Mouse (Mus musculus) liver, embryonic 11.5 days (tissue): Measurements from ENCODE around the gene Olfr191. TPM values are rescaled to one million over a fixed set of nuclear protein-coding genes. Genes with fewer than 3 reads are reported as not detected.
"Not testable (repeated sequence)": the region's sequence is repeated elsewhere in the genome, so short reads cannot be mapped to it uniquely, and the experiment has no call there.

ENCODE experiments used
- ATAC-seq: fragments of 200-750 bp; cut with Nextera tagmentation; replicated peaks from 2 replicates; pipeline ENCODE4 v1.8.0; 2017; ENCODE audit warnings: moderate number of reproducible peaks, mild to moderate bottlenecking, moderate TSS enrichment, moderate library complexity; ENCODE audit not compliant: low FRiP score
- DNase-seq: peaks from one replicate; pipeline ENCODE4 v3.0.0-alpha.2; 2017; ENCODE audit warnings: low spot score
- H3K27ac ChIP-seq: fragments of 300-500 bp; sonication (generic); 2 replicates; pipeline ENCODE4 v1.5.1; 2014; ENCODE audit warnings: mild to moderate bottlenecking, low read depth, low read length, control low read depth
- H3K27me3 ChIP-seq: fragments of 300-500 bp; sonication (generic); replicated peaks from 2 replicates; pipeline ENCODE4 v1.6.1; 2014; ENCODE audit warnings: low read length, mixed read lengths; ENCODE audit not compliant: control insufficient read depth, insufficient read depth
- H3K36me3 ChIP-seq: fragments of 300-500 bp; sonication (generic); 2 replicates; pipeline ENCODE4 v1.6.1; 2014; ENCODE audit warnings: mild to moderate bottlenecking, low read length, moderate library complexity, mixed read lengths; ENCODE audit not compliant: control insufficient read depth, insufficient read depth
- H3K4me1 ChIP-seq: fragments of 300-500 bp; sonication (generic); replicated peaks from 2 replicates; pipeline ENCODE4 v1.6.1; 2014; ENCODE audit warnings: low read length, mixed read lengths; ENCODE audit not compliant: control insufficient read depth, insufficient read depth
- H3K4me2 ChIP-seq: fragments of 300-500 bp; sonication (generic); 2 replicates; pipeline ENCODE4 v1.6.1; 2014; ENCODE audit warnings: mild to moderate bottlenecking, control low read depth, moderate library complexity
- H3K4me3 ChIP-seq: fragments of 300-500 bp; sonication (generic); 2 replicates; pipeline ENCODE4 v1.5.1; 2014; ENCODE audit warnings: low read depth, low read length, control low read depth
- H3K9ac ChIP-seq: fragments of 300-500 bp; sonication (generic); 2 replicates; pipeline ENCODE4 v1.6.1; 2014; ENCODE audit warnings: low read depth, low read length, control low read depth
- H3K9me3 ChIP-seq: fragments of 300-500 bp; sonication (generic); 2 replicates; pipeline ENCODE4 v1.6.1; 2016; ENCODE audit warnings: low read length, inconsistent platforms, mixed read lengths; ENCODE audit not compliant: control insufficient read depth
- whole genome bisulfite sequencing: fragments of 180-500 bp; shearing (Covaris S2); extraction: QIAGEN DNeasy Blood & Tissue Kit; methylation state at CpG from one replicate; pipeline ENCODE4 v1.1.7; 2014; 5-methylcytosine and 5-hydroxymethylcytosine counted together
- polyA plus RNA-seq: library from polyadenylated mRNA; unstranded; fragments of >200 nt; fragmentation: Nextera tagmentation; extraction: Ambion mirVana; gene quantifications from 2 replicates; pipeline ENCODE4 v1.2.1, GENCODE M21; 2014

Olfr191 gene
- polyA plus RNA-seq, 1 experiment from 2014 or later, result not detected

DNA sequence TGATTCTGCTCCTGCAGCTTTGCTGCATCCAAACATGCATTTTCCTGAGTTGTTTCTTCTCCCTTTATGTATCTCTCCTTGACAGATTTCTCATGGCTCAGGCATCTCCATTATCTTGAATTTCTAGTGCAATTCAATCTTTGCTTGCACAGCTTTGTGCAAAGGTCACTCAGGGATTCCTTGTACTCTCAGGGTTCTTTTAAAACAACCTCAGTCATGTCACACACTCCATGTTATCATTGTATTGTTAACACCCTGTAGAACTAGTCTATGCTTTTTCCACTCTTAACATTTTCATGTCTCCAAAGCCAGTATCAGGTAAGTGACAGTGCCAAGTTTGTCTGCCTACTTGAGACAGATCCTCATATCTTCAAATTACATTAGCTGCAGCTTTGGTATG is 17.9 kb downstream of the Olfr191 start:
- no peaks in the 10 kb centered on the region for H3K36me3 ChIP-seq
- no peak overlapping the region for H3K4me2 ChIP-seq
- H3K4me3 ChIP-seq, result no peak overlapping the region
- H3K4me1 ChIP-seq, result no peaks in the 10 kb centered on the region
- no peak for ATAC-seq
- H3K9me3 ChIP-seq, result no peaks in the 10 kb centered on the region
- H3K27ac ChIP-seq, result no peak overlapping the region
- no peaks in the 10 kb centered on the region for H3K27me3 ChIP-seq
- H3K9ac ChIP-seq, result no peak overlapping the region
- no peak for DNase-seq

DNA sequence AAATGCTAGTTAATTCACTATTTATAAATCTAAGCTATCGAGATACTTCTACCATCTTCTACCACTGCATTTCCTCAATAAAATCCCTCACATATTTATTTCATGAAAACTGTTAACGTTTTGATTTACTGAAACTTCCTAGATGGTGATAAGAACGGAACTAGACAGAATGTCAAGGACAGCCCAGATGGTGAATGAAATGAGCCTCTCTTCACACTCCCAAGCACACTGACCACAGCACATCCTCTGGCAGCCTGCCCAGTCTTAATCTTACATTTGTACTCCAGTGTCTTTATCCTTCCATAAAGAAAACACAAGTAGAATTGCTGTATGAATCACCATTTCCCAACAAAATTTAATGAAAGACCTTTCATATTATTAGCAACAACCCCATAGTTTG is 27.2 kb downstream of the Olfr191 start:
- H3K36me3 ChIP-seq, H3K27me3 ChIP-seq, H3K9ac ChIP-seq, H3K9me3 ChIP-seq, H3K4me1 ChIP-seq, H3K27ac ChIP-seq, H3K4me3 ChIP-seq, DNase-seq, ATAC-seq, H3K4me2 ChIP-seq: not testable (repeated sequence)
- WGBS, result 53% methylated on average over 3 of the region's 3 CpGs

- not testable (repeated sequence) for H3K4me2 ChIP-seq, H3K9ac ChIP-seq, H3K4me1 ChIP-seq, H3K9me3 ChIP-seq, ATAC-seq, H3K4me3 ChIP-seq, DNase-seq, H3K27me3 ChIP-seq, H3K36me3 ChIP-seq, H3K27ac ChIP-seq
- WGBS, result 87% methylated on average over 2 of the region's 2 CpGs
These were observed 40.3 kb downstream of the Olfr191 start for GRCm38 (mm10) chr16:59049286-59049685.

GRCm38 (mm10) chr16:59048860-59049259 is 40.8 kb downstream of the Olfr191 start:
- H3K4me3 ChIP-seq, result no peak overlapping the region
- no peak overlapping the region for H3K4me2 ChIP-seq
- WGBS, result 56% methylated on average over 1 of the region's 1 CpGs
- H3K4me1 ChIP-seq, result no peaks in the 10 kb centered on the region
- no peaks in the 10 kb centered on the region for H3K36me3 ChIP-seq
- H3K27ac ChIP-seq, result no peak overlapping the region
- H3K9ac ChIP-seq, result no peak overlapping the region
- no peaks in the 10 kb centered on the region for H3K9me3 ChIP-seq
- no peak for ATAC-seq
- H3K27me3 ChIP-seq, result no peaks in the 10 kb centered on the region
- no peak for DNase-seq

DNA sequence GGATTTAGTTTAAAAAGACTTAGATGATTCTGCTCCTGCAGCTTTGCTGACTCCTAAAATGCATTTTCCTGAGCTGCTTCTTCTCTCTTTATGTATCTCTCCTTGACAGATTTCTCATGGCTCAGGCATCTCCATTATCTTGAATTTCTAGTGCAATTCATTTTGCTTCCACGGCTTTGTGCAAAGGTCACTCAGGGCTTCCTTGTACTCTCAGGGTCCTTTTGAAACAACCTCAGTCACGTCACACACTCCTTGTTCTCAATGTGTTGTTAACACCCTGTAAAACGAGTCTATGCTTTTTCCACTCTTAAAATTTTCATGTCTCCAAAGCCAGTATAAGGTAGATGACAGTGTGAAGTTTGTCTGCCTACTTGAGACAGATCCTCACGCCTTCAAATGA is 42.0 kb downstream of the Olfr191 start:
- Histone ChIP-seq H3K4me3 (no peak overlapping the region), H3K36me3 (no peaks in the 10 kb centered on the region), H3K4me2 (no peak overlapping the region), H3K27me3 (no peaks in the 10 kb centered on the region), H3K4me1 (no peaks in the 10 kb centered on the region), H3K9ac (no peak overlapping the region), H3K9me3 (no peaks in the 10 kb centered on the region), H3K27ac (no peak overlapping the region)
- WGBS, result 63% methylated on average over 4 of the region's 4 CpGs
- ATAC-seq (no peak), DNase-seq (no peak)

- Histone ChIP-seq H3K9ac (no peak overlapping the region), H3K4me2 (no peak overlapping the region), H3K9me3 (0 out of 2 replicates have a peak, but pooled peaks cover 2% of the 10 kb centered on the region), H3K27me3 (no peaks in the 10 kb centered on the region), H3K27ac (no peak overlapping the region), H3K4me3 (no peak overlapping the region), H3K36me3 (no peaks in the 10 kb centered on the region), H3K4me1 (no peaks in the 10 kb centered on the region)
- WGBS, result 76% methylated on average over 3 of the region's 3 CpGs
- no peak for DNase-seq
- ATAC-seq, result no peak
These were observed 43.8 kb downstream of the Olfr191 start for GRCm38 (mm10) chr16:59045835-59046234.

- no peak for ATAC-seq
These were observed 49.9 kb downstream of the Olfr191 start, which contains the start of gene Olfr187 for GRCm38 (mm10) chr16:59039710-59040109. Gene Olfr187 (minus strand): TSS chr16:59039767.

More at GRCm38 (mm10) chr16:59039710-59040109, 49.9 kb downstream of the Olfr191 start, which contains the start of gene Olfr187:
- no peak for DNase-seq
- no peaks in the 10 kb centered on the region for H3K36me3 ChIP-seq
- H3K9ac ChIP-seq, result no peak within 1 kb of the TSS
- no peaks in the 10 kb centered on the region for H3K27me3 ChIP-seq
- H3K4me1 ChIP-seq, result no peaks in the 10 kb centered on the region
- no peak within 1 kb of the TSS for H3K27ac ChIP-seq
- 88% methylated on average over 7 of the region's 7 CpGs for WGBS
- no peak within 1 kb of the TSS for H3K4me3 ChIP-seq
- no peak within 1 kb of the TSS for H3K4me2 ChIP-seq
- H3K9me3 ChIP-seq, result 0 out of 2 replicates have a peak, but pooled peaks cover 3% of the 10 kb centered on the region

Other genes with a start within 250 kb of the Olfr191 start
- gene Olfr177, start 215.1 kb downstream of the Olfr191 start, polyA plus RNA-seq, result not detected in 2 replicates
- gene Olfr178, start 197.8 kb downstream of the Olfr191 start, polyA plus RNA-seq, result not detected in 2 replicates
- gene Olfr181, start 161.1 kb downstream of the Olfr191 start, polyA plus RNA-seq, result not detected in 2 replicates
- gene Olfr180, start 160.4 kb downstream of the Olfr191 start, polyA plus RNA-seq, result not detected in 2 replicates
- gene Olfr183, start 94.5 kb downstream of the Olfr191 start, polyA plus RNA-seq, result not detected in 2 replicates
- not detected in 2 replicates for gene Olfr186, start 59.5 kb downstream of the Olfr191 start, polyA plus RNA-seq
- gene Olfr187, start 50.1 kb downstream of the Olfr191 start, polyA plus RNA-seq, result not detected in 2 replicates
- not detected in 2 replicates for gene Olfr190, start 11.8 kb downstream of the Olfr191 start, polyA plus RNA-seq
- gene Olfr193, start 22.1 kb upstream of the Olfr191 start, polyA plus RNA-seq, result not detected in 2 replicates
- gene Olfr194, start 31.2 kb upstream of the Olfr191 start, polyA plus RNA-seq, result not detected in 2 replicates
- not detected in 2 replicates for gene Olfr195, start 57.2 kb upstream of the Olfr191 start, polyA plus RNA-seq
- not detected in 2 replicates for gene Olfr196, start 80.6 kb upstream of the Olfr191 start, polyA plus RNA-seq
- gene Olfr198, start 113.7 kb upstream of the Olfr191 start, polyA plus RNA-seq, result not detected in 2 replicates
- not detected in 2 replicates for gene Olfr199, start 129.9 kb upstream of the Olfr191 start, polyA plus RNA-seq
- not detected in 2 replicates for gene Olfr201, start 182.8 kb upstream of the Olfr191 start, polyA plus RNA-seq
- gene Olfr202, start 197.0 kb upstream of the Olfr191 start, polyA plus RNA-seq, result not detected in 2 replicates
- gene Olfr203, start 209.1 kb upstream of the Olfr191 start, polyA plus RNA-seq, result not detected in 2 replicates
- gene Olfr204, start 228.4 kb upstream of the Olfr191 start, polyA plus RNA-seq, result not detected in 2 replicates
- gene Olfr205, start 241.3 kb upstream of the Olfr191 start, polyA plus RNA-seq, result not detected in 2 replicates